Mouse (Mus musculus) testis, adult 2 months (tissue): ENCODE measurements around the gene Foxn3.

ENCODE experiments used
- CTCF ChIP-seq: fragments of 200-500 bp; IDR thresholded peaks from 2 replicates; pipeline ENCODE4 v1.5.1; 2012; ENCODE audit warnings: low read depth, mild to moderate bottlenecking, inconsistent platforms, low read length, moderate library complexity; ENCODE audit not compliant: control insufficient read depth, insufficient read depth, insufficient replicate concordance
- POLR2A ChIP-seq: fragments of 200-500 bp; IDR thresholded peaks from 2 replicates; pipeline ENCODE4 v1.6.1; 2012; ENCODE audit warnings: low read depth, mild to moderate bottlenecking, inconsistent platforms, low read length, moderate library complexity; ENCODE audit not compliant: control insufficient read depth

- no peak for TF ChIP-seq CTCF
- TF ChIP-seq POLR2A: no peak
These were observed 401.2 kb downstream of the Foxn3 start for GRCm38 (mm10) chr12:99162188-99162587.
